Mouse (Mus musculus): Measurements from ENCODE around the gene Gm37596.
"Not testable (repeated sequence)": the region's sequence is repeated elsewhere in the genome, so short reads cannot be mapped to it uniquely, and the experiment has no call there.

Gene Gm37596
- long read RNA-seq, experiment 1: 0 reads
- long read RNA-seq, experiment 2: 0 reads

GRCm38 (mm10) chr3:93692970-93693369, at the start of gene Gm37596:
Gm37596 (minus strand) TSS chr3:93693070.
- intact Hi-C loops (cut with DNase I): not testable (repeated sequence)

- intact Hi-C loops (cut with DNase I): not testable (repeated sequence)
Measured at GRCm38 (mm10) chr3:93708969-93709637, 16.2 kb upstream of the Gm37596 start.

DNA sequence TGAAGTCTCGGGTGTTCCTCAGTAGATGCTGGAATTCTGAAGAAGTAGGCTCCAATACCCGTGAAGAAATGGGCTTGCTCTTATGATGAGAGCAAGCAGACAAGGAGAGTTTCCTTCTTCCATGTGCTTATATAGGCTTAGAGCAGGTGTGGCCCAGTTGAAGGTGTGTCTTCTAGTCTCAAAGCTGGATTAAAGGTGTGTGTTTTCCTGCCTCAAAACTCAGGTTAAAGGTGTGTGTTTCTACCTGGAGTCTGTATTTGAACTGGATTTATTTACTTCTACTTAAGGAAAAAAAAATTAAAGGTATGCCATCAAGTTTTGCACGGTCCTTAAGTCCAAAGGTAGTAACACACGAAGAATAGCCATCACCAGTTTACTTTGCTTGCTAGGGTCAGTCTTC, 16.7 kb downstream of the Gm37596 start, which contains the start of gene Tdpoz1:
TSS of gene Tdpoz1 (minus strand) at position 101 of the 400 bp plus-strand sequence.
- intact Hi-C loops (cut with DNase I): not testable (repeated sequence)

DNA sequence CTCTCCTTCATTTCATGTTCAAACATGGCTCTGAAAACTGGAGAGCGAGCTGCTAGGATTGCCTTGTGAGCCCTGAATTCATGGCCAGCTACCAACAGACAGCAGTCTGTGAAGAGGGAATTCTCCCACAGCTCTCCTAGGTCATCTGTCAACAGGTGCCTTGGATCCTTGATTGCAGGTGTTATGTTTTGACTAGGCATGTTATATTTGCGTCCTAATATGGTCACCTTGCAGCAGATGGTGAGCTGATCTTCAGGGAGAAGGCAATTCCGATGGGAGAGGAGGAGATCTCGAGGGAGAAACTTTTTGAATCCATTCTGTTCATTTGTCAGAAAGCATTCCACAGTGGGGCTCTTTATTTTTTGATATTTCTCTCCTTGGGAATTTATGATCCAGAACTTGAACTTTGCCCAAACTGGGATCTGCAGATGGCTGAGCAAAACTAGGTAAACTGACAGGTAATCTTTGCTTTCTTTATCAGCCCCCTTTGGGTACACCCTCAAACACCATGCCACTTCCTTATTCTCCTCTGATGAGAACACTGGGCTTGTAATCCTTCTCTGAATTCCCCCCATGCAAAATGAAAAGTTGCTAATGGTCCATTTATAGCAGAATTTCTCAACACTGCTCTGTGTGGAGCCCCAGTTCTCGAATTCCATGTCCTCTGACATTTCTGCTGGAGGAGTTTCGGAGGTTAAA, 21.9 kb downstream of the Gm37596 start:
- intact Hi-C loops (cut with DNase I): not testable (repeated sequence)

- intact Hi-C loops (cut with DNase I): no loop called here
Measured at GRCm38 (mm10) chr3:93654260-93654659, 38.6 kb downstream of the Gm37596 start.

GRCm38 (mm10) chr3:93652586-93652985, 40.3 kb downstream of the Gm37596 start, which contains the start of gene Tdpoz2:
Tdpoz2 (minus strand) TSS chr3:93652686.
- intact Hi-C loops (cut with DNase I): no loop called here

Measured in adrenal gland (tissue).